Mouse (Mus musculus): ENCODE measurements around the gene Tcp1. TPM values are rescaled to one million over a fixed set of nuclear protein-coding genes. Genes with fewer than 3 reads are reported as not detected.

The Tcp1 gene
- polyA plus RNA-seq (2014; fragmentation: Nextera tagmentation; extraction: Ambion mirVana): 408 and 423 TPM in 2 replicates

DNA sequence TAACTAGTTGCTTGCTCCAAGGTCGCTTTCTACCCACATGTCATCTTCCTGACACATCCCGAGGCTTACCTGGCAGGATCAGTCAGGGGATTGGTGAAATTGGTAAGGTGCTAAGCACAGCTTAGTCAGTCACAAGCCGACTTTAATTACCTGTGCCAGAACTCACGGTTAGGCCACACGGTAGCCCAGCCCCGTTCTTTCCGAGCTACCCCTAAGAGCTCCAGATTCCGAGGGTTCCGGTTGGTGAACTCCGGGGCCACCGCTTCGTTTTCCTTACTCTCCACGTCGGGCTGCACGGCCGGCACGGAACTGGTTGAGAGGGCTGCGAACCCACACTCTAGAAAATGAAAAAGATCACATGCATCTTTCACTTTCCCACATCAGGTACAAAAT, at the start of gene Tcp1:
TSS of gene Tcp1 (plus strand) at position 214 of the 393 bp plus-strand sequence.
- ATAC-seq (ENCODE audit: low read depth) (no peak), DNase-seq (ENCODE audit: low spot score) (no peak)
- H3K27ac ChIP-seq (replicated peaks; ENCODE audit: low read depth, low read length): peak within 1 kb of the TSS; percentile 93
- H3K27me3 ChIP-seq (replicated peaks; ENCODE audit: control insufficient read depth, insufficient read depth, low read length): no peaks in the 10 kb centered on the region
- H3K4me2 ChIP-seq (ENCODE audit: low read depth, low read length): peak within 1 kb of the TSS; percentile 90
- H3K4me3 ChIP-seq (ENCODE audit: low read depth, low read length): peak within 1 kb of the TSS; percentile 99
- peak within 1 kb of the TSS; percentile 98 for H3K9ac ChIP-seq (ENCODE audit: low read depth, low read length)
- H3K4me1 ChIP-seq (ENCODE audit: control insufficient read depth, insufficient read depth, low read length): peaks cover 10% of the 10 kb centered on the region; the same call in 1 of the 2 replicates
- peaks cover 66% of the 10 kb centered on the region for H3K36me3 ChIP-seq (ENCODE audit: control insufficient read depth, insufficient read depth, low read length)
- H3K9me3 ChIP-seq (ENCODE audit: control insufficient read depth, low read length): no peaks in the 10 kb centered on the region
- WGBS: 2% methylated on average over 18 of the region's 18 CpGs

- DNase-seq (ENCODE audit: low spot score) (no peak), ATAC-seq (ENCODE audit: low read depth) (no peak)
- H3K9ac ChIP-seq (ENCODE audit: low read depth, low read length): no peak overlapping the region
- H3K4me1 ChIP-seq (ENCODE audit: control insufficient read depth, insufficient read depth, low read length): peaks cover 15% of the 10 kb centered on the region; the same call in 1 of the 2 replicates
- no peak overlapping the region for H3K27ac ChIP-seq (replicated peaks; ENCODE audit: low read depth, low read length)
- 80% methylated on average over 10 of the region's 10 CpGs for WGBS
- no peaks in the 10 kb centered on the region for H3K9me3 ChIP-seq (ENCODE audit: control insufficient read depth, low read length)
- no peaks in the 10 kb centered on the region for H3K27me3 ChIP-seq (replicated peaks; ENCODE audit: control insufficient read depth, insufficient read depth, low read length)
- no peak overlapping the region for H3K4me3 ChIP-seq (ENCODE audit: low read depth, low read length)
- no peak overlapping the region for H3K4me2 ChIP-seq (ENCODE audit: low read depth, low read length)
- no peaks in the 10 kb centered on the region for H3K36me3 ChIP-seq (ENCODE audit: control insufficient read depth, insufficient read depth, low read length)
Measured at GRCm38 (mm10) chr17:12866853-12867252, 48.6 kb upstream of the Tcp1 start.

DNA sequence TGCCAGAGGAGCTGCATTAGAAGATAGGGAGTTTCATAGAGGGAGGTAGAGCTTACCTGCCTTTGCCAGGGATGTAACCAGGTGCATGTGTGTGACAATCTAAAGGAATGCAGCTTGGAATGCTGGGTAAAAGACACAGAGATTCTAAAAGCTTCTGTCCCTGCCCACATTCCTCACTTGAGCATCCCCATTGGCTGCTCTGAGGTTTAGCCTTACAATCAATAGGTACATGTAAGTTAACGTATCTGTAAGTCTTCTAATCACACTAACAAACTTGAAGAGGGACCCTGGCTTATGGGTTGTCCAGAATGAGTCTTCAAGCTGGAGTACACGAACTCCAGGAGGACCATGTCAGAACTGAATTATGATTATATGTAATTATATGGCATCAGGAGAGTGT, 47.5 kb upstream of the Tcp1 start, which contains the start of gene Mas1:
TSS of gene Mas1 (minus strand) at position 101 of the 400 bp plus-strand sequence.
- no peak within 1 kb of the TSS for H3K4me2 ChIP-seq (ENCODE audit: low read depth, low read length)
- 20% methylated on average over 2 of the region's 2 CpGs for WGBS

GRCm38 (mm10) chr17:12868640-12869039, 46.9 kb upstream of the Tcp1 start:
- Histone ChIP-seq H3K4me1 (ENCODE audit: control insufficient read depth, insufficient read depth, low read length) (peaks cover 27% of the 10 kb centered on the region; the same call in 1 of the 2 replicates), H3K9me3 (ENCODE audit: control insufficient read depth, low read length) (no peaks in the 10 kb centered on the region), H3K27ac (replicated peaks; ENCODE audit: low read depth, low read length) (peak overlapping the region; percentile 67; the same call in 1 of the 2 replicates), H3K9ac (ENCODE audit: low read depth, low read length) (no peak overlapping the region), H3K4me3 (ENCODE audit: low read depth, low read length) (no peak overlapping the region), H3K36me3 (ENCODE audit: control insufficient read depth, insufficient read depth, low read length) (no peaks in the 10 kb centered on the region), H3K27me3 (replicated peaks; ENCODE audit: control insufficient read depth, insufficient read depth, low read length) (no peaks in the 10 kb centered on the region), H3K4me2 (ENCODE audit: low read depth, low read length) (no peak overlapping the region)
- ATAC-seq (ENCODE audit: low read depth): peak; percentile 56
- DNase-seq (ENCODE audit: low spot score): peak; percentile 85
- WGBS: 10% methylated on average over 4 of the region's 4 CpGs

More for the DNA sequence above, 47.5 kb upstream of the Tcp1 start, which contains the start of gene Mas1:
- no peak for DNase-seq (ENCODE audit: low spot score)
- no peaks in the 10 kb centered on the region for H3K27me3 ChIP-seq (replicated peaks; ENCODE audit: control insufficient read depth, insufficient read depth, low read length)
- H3K4me1 ChIP-seq (ENCODE audit: control insufficient read depth, insufficient read depth, low read length): peaks cover 24% of the 10 kb centered on the region; the same call in 1 of the 2 replicates
- peak within 1 kb of the TSS; percentile 67 for H3K27ac ChIP-seq (replicated peaks; ENCODE audit: low read depth, low read length)
- no peaks in the 10 kb centered on the region for H3K9me3 ChIP-seq (ENCODE audit: control insufficient read depth, low read length)
- no peaks in the 10 kb centered on the region for H3K36me3 ChIP-seq (ENCODE audit: control insufficient read depth, insufficient read depth, low read length)
- peak; percentile 9; the same call in 1 of the 2 replicates for ATAC-seq (ENCODE audit: low read depth)
- no peak within 1 kb of the TSS for H3K4me3 ChIP-seq (ENCODE audit: low read depth, low read length)
- no peak within 1 kb of the TSS for H3K9ac ChIP-seq (ENCODE audit: low read depth, low read length)

DNA sequence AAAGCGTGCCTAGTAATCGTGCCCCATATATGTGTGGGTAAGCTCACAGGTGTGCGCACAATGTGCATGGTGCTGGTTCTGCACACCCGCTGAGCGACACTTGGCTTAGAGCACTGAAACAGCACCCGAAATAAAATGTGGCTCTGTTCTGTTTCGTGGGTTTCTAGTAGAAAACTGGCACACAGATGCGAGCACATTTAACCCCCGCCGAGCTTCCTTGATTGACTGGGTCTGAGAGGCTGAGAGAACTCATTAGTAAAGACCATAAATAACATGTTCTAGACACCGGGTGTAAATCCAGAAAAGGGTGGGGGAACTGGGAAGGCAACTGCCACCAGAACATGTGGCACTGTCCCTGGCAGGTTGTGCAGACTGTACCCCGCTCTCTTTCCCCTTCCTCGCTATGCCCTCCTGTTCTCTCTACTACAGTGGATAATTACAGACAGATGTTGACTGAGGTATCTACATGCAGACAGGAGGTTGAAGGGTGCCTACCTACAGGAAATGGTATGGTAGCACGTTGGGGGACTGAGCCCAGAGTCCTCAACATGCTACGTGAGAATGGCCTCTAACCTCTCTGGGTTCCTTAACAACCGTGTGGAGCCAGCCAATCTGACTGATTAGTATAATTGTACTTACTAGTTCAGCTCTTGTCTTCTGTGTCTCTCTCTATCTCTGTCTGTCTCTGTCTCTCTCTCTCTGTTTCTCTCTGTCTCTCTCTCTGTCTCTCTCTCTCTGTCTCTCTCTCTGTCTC, 43.0 kb upstream of the Tcp1 start:
- Histone ChIP-seq H3K4me2 (ENCODE audit: low read depth, low read length) (peak overlapping the region; percentile 4; the same call in 1 of the 2 replicates), H3K27ac (replicated peaks; ENCODE audit: low read depth, low read length) (no peak overlapping the region), H3K27me3 (replicated peaks; ENCODE audit: control insufficient read depth, insufficient read depth, low read length) (no peaks in the 10 kb centered on the region), H3K9ac (ENCODE audit: low read depth, low read length) (no peak overlapping the region), H3K4me3 (ENCODE audit: low read depth, low read length) (no peak overlapping the region), H3K9me3 (ENCODE audit: control insufficient read depth, low read length) (no peaks in the 10 kb centered on the region), H3K36me3 (ENCODE audit: control insufficient read depth, insufficient read depth, low read length) (no peaks in the 10 kb centered on the region), H3K4me1 (ENCODE audit: control insufficient read depth, insufficient read depth, low read length) (peaks cover 27% of the 10 kb centered on the region; the same call in 1 of the 2 replicates)
- ATAC-seq (ENCODE audit: low read depth) (no peak), DNase-seq (ENCODE audit: low spot score) (no peak)
- 42% methylated on average over 16 of the region's 16 CpGs for WGBS

GRCm38 (mm10) chr17:12875734-12876133, 39.8 kb upstream of the Tcp1 start, which contains the start of gene Mrgprh:
Gene Mrgprh, plus strand, starts transcription at chr17:12876034.
- WGBS: 67% methylated on average over 5 of the region's 5 CpGs
- H3K4me1 ChIP-seq (ENCODE audit: control insufficient read depth, insufficient read depth, low read length): peaks cover 16% of the 10 kb centered on the region; the same call in 1 of the 2 replicates
- H3K9me3 ChIP-seq (ENCODE audit: control insufficient read depth, low read length): no peaks in the 10 kb centered on the region
- H3K9ac ChIP-seq (ENCODE audit: low read depth, low read length): no peak within 1 kb of the TSS
- no peak for DNase-seq (ENCODE audit: low spot score)
- H3K4me3 ChIP-seq (ENCODE audit: low read depth, low read length): no peak within 1 kb of the TSS
- H3K27ac ChIP-seq (replicated peaks; ENCODE audit: low read depth, low read length): no peak within 1 kb of the TSS; the same call in 1 of the 2 replicates
- H3K27me3 ChIP-seq (replicated peaks; ENCODE audit: control insufficient read depth, insufficient read depth, low read length): no peaks in the 10 kb centered on the region
- H3K4me2 ChIP-seq (ENCODE audit: low read depth, low read length): no peak within 1 kb of the TSS
- ATAC-seq (ENCODE audit: low read depth): no peak
- H3K36me3 ChIP-seq (ENCODE audit: control insufficient read depth, insufficient read depth, low read length): no peaks in the 10 kb centered on the region

DNA sequence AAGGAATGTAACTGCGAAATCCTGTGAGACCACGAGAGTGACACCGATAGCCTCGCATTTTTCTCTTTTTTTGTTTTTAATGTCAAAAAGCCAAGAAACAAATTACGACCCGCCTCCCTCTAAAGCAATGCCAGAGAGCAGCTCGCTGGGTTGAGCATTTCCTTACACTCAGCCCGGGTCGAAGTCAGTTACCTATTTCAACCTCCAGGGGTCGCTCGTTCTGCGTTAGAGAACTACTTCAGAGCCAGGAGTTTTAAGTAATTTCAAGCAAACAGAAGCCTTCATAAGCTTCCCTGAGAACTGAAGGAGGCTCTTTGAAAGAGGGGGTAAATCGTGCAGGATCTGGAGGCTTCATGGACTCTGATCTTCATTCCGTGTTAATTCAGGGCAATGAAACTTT, 35.3 kb upstream of the Tcp1 start:
- ATAC-seq (ENCODE audit: low read depth): peak; percentile 85
- Histone ChIP-seq H3K27ac (replicated peaks; ENCODE audit: low read depth, low read length) (no peak overlapping the region), H3K36me3 (ENCODE audit: control insufficient read depth, insufficient read depth, low read length) (no peaks in the 10 kb centered on the region), H3K9me3 (ENCODE audit: control insufficient read depth, low read length) (no peaks in the 10 kb centered on the region), H3K9ac (ENCODE audit: low read depth, low read length) (no peak overlapping the region), H3K27me3 (replicated peaks; ENCODE audit: control insufficient read depth, insufficient read depth, low read length) (no peaks in the 10 kb centered on the region), H3K4me3 (ENCODE audit: low read depth, low read length) (0 out of 2 replicates have a peak overlapping the region, but pooled peaks have one; percentile 4), H3K4me1 (ENCODE audit: control insufficient read depth, insufficient read depth, low read length) (no peaks in the 10 kb centered on the region), H3K4me2 (ENCODE audit: low read depth, low read length) (peak overlapping the region; percentile 44)
- WGBS: 1% methylated on average over 14 of the region's 14 CpGs
- DNase-seq (ENCODE audit: low spot score): peak; percentile 93

DNA sequence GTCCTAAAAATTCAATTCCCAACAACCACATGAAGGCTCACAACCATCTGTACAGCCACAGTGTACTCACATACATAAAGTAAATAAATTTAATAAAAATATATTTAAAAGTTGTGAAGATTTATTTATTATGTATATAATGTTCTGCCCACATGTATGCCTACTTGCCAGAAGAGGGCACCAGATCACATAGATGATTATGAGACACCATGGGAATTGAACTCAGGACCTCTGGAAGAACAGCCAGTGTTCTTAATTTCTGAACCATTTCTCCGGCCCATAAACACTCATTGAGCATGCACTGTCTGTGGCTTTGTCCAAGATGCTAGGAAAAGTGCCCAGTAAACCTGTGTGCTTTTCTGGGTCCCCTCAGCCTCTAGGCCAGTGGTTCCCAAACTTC, 34.3 kb upstream of the Tcp1 start:
- H3K4me1 ChIP-seq (ENCODE audit: control insufficient read depth, insufficient read depth, low read length): no peaks in the 10 kb centered on the region
- no peaks in the 10 kb centered on the region for H3K27me3 ChIP-seq (replicated peaks; ENCODE audit: control insufficient read depth, insufficient read depth, low read length)
- H3K4me2 ChIP-seq (ENCODE audit: low read depth, low read length): no peak overlapping the region
- H3K36me3 ChIP-seq (ENCODE audit: control insufficient read depth, insufficient read depth, low read length): no peaks in the 10 kb centered on the region
- WGBS: 90% methylated on average over 1 of the region's 1 CpGs
- no peak overlapping the region for H3K4me3 ChIP-seq (ENCODE audit: low read depth, low read length)
- no peak overlapping the region for H3K27ac ChIP-seq (replicated peaks; ENCODE audit: low read depth, low read length)
- ATAC-seq (ENCODE audit: low read depth): no peak
- DNase-seq (ENCODE audit: low spot score): no peak
- no peaks in the 10 kb centered on the region for H3K9me3 ChIP-seq (ENCODE audit: control insufficient read depth, low read length)
- no peak overlapping the region for H3K9ac ChIP-seq (ENCODE audit: low read depth, low read length)

Data from embryonic facial prominence, embryonic 14.5 days (tissue).